Mouse (Mus musculus): Measurements from ENCODE around the gene Map3k6. TPM values are rescaled to one million over a fixed set of nuclear protein-coding genes. Genes with fewer than 3 reads are reported as not detected.

Gene Map3k6
- total RNA-seq, 2 experiments from 2014 or later: 4.7 to 5.3 TPM

- intact Hi-C loops (cut with DNase I): loop anchor here (1.0 to 5.0 kb wide), 5 partner anchors 23 to 357 kb away; partner anchors contain the start of genes Ahdc1 and Tmem222
- DNase-seq (ENCODE audit: low spot score in 2 of 2): peak; percentile 67 to 89
These were observed 59.1 kb downstream of the Map3k6 start for GRCm38 (mm10) chr4:133299701-133300100.

GRCm38 (mm10) chr4:133300421-133300820 lies 59.8 kb downstream of the Map3k6 start:
- intact Hi-C loops (cut with DNase I): loop anchor here (5.0 kb wide), 1 partner anchor 358 kb away; no protein-coding TSS in a partner anchor

GRCm38 (mm10) chr4:133301802-133302201 lies 61.2 kb downstream of the Map3k6 start:
- peak; percentile 74 to 78 for DNase-seq (ENCODE audit: low spot score in 2 of 2)
- intact Hi-C loops (cut with DNase I): loop anchor here (5.0 kb wide), 1 partner anchor 360 kb away; no protein-coding TSS in a partner anchor

More at GRCm38 (mm10) chr4:133300421-133300820, 59.8 kb downstream of the Map3k6 start:
- DNase-seq (ENCODE audit: low spot score in 2 of 2): peak in 1 of 2 experiments; percentile 44

Small RNAs within 50 kb of the gene (microRNA-seq; reads per million reads assigned to microRNA genes)
- 0.25 to 2.0 reads per million in 2 experiments for gene Mir7017

Other genes with a start within 250 kb of the Map3k6 start
- gene Ahdc1, start 229.6 kb upstream of the Map3k6 start, total RNA-seq (2021): 10 to 100 TPM; 88.2 to 97.6 TPM
- 10 to 100 TPM; 27.6 to 32.9 TPM for gene Wasf2, start 110.3 kb upstream of the Map3k6 start, total RNA-seq (2021)
- 1 to 10 TPM; 5.3 to 6.9 TPM for gene Cd164l2, start 28.7 kb upstream of the Map3k6 start, total RNA-seq (2021)
- gene Gpr3, start 28.3 kb upstream of the Map3k6 start, total RNA-seq (2021): 10 to 100 TPM; 10.1 to 13.0 TPM
- gene Sytl1, start 22.3 kb downstream of the Map3k6 start, total RNA-seq (2021): 1 to 10 TPM in 1 of 2 experiments, under 1 TPM in 1; 0.98 to 1.2 TPM
- 10 to 100 TPM; 87.4 to 92.5 TPM for gene Tmem222, start 37.0 kb downstream of the Map3k6 start, total RNA-seq (2021)
- 10 to 100 TPM; 58.0 to 59.7 TPM for gene Wdtc1, start 112.7 kb downstream of the Map3k6 start, total RNA-seq (2021)
- 10 to 100 TPM; 46.0 to 51.9 TPM for gene Slc9a1, start 128.9 kb downstream of the Map3k6 start, total RNA-seq (2021)
- gene Tent5b, start 239.3 kb downstream of the Map3k6 start, total RNA-seq (2021): under 1 TPM in 1 of 2 experiments, not detected in 1; 0.21 TPM